Mouse (Mus musculus) heart, adult 2 months (tissue): Measurements from ENCODE around the gene Clpb. TPM values are rescaled to one million over a fixed set of nuclear protein-coding genes. Genes with fewer than 3 reads are reported as not detected.

ENCODE experiments used
- DNase-seq, 2 experiments: peaks; one replicate each; pipeline ENCODE4 v3.0.0; 2021
- H3K27ac ChIP-seq: fragments of 200-600 bp; 2 replicates; pipeline ENCODE4 v1.8.1; 2022
- H3K27me3 ChIP-seq: fragments of 200-500 bp; 2 replicates; pipeline ENCODE4 v1.6.1; 2012; ENCODE audit warnings: mild to moderate bottlenecking, low read length, inconsistent platforms, mixed read lengths; ENCODE audit not compliant: control insufficient read depth, insufficient read depth
- H3K36me3 ChIP-seq: fragments of 200-500 bp; 2 replicates; pipeline ENCODE4 v1.6.1; 2012; ENCODE audit warnings: low read length, inconsistent platforms; ENCODE audit not compliant: control insufficient read depth, insufficient read depth
- H3K4me1 ChIP-seq: fragments of 200-500 bp; 2 replicates; pipeline ENCODE4 v1.6.1; 2011; ENCODE audit warnings: low read length; ENCODE audit not compliant: control insufficient read depth, insufficient read depth
- H3K4me3 ChIP-seq: fragments of 200-600 bp; 2 replicates; pipeline ENCODE4 v1.8.1; 2022
- H3K79me2 ChIP-seq: fragments of 200-500 bp; replicated peaks from 2 replicates; pipeline ENCODE4 v1.6.1; 2012; ENCODE audit warnings: mild to moderate bottlenecking, inconsistent platforms, low read length, moderate library complexity, mixed read lengths; ENCODE audit not compliant: control insufficient read depth, insufficient read depth
- H3K9ac ChIP-seq: fragments of 200-500 bp; 2 replicates; pipeline ENCODE4 v1.6.1; 2012; ENCODE audit warnings: low read depth, mild to moderate bottlenecking, control low read depth, inconsistent platforms, low read length, mixed read lengths
- CTCF ChIP-seq: fragments of 200-600 bp; IDR thresholded peaks from 2 replicates; pipeline ENCODE4 v1.8.1; 2022; ENCODE audit warnings: antibody characterized with exemption, mild to moderate bottlenecking, moderate library complexity
- EP300 ChIP-seq: fragments of 200-500 bp; IDR thresholded peaks from 2 replicates; pipeline ENCODE4 v1.6.1; 2011; ENCODE audit warnings: low read depth, low read length, control low read depth; ENCODE audit not compliant: insufficient read depth
- POLR2A ChIP-seq: fragments of 200-500 bp; IDR thresholded peaks from 2 replicates; pipeline ENCODE4 v1.6.1; 2011; ENCODE audit warnings: mild to moderate bottlenecking, low read depth, low read length, control low read depth; ENCODE audit not compliant: insufficient read depth
- WGBS: fragments of 180-500 bp; shearing (Covaris S2); methylation state at CpG from one replicate; pipeline ENCODE4 v1.1.7; 2018; 5-methylcytosine and 5-hydroxymethylcytosine counted together
- intact Hi-C: fragments of 180-260 bp; cut with DNase I; formaldehyde crosslinking; loops from one replicate; pipeline ENCODE4 v1.15.1; 2025
- polyA plus RNA-seq: library from polyadenylated mRNA; depleted of rRNA; stranded (reverse); fragments of >200 nt; gene quantifications from 2 replicates; pipeline ENCODE4 v1.2.3, GENCODE M21; 2012
- total RNA-seq, 2 experiments: library from RNA; stranded (reverse); gene quantifications; 2 replicates each; pipeline ENCODE4 v1.2.3; 2021

The Clpb gene
- total and polyA plus RNA-seq, 3 experiments: 57.3 to 79.2 (median 72.6) TPM

GRCm38 (mm10) chr7:101684671-101685070 is 21.2 kb downstream of the Clpb start:
- no peak for DNase-seq
- intact Hi-C loops: no loop called here
- Histone ChIP-seq H3K79me2 (no peaks in the 10 kb centered on the region), H3K9ac (no peak overlapping the region), H3K27me3 (no peaks in the 10 kb centered on the region), H3K4me3 (no peak overlapping the region), H3K27ac (no peak overlapping the region), H3K36me3 (no peaks in the 10 kb centered on the region), H3K4me1 (peaks cover 5% of the 10 kb centered on the region)
- 71% methylated on average over 3 of the region's 3 CpGs for WGBS
- TF ChIP-seq POLR2A (no peak), EP300 (no peak), CTCF (no peak)

GRCm38 (mm10) chr7:101687144-101687543 is 23.7 kb downstream of the Clpb start:
- intact Hi-C loops: no loop called here
- Histone ChIP-seq H3K36me3 (no peaks in the 10 kb centered on the region), H3K79me2 (no peaks in the 10 kb centered on the region), H3K27me3 (no peaks in the 10 kb centered on the region), H3K4me1 (no peaks in the 10 kb centered on the region; the same call in 1 of the 2 replicates), H3K27ac (no peak overlapping the region), H3K4me3 (no peak overlapping the region), H3K9ac (no peak overlapping the region)
- WGBS: 89% methylated on average over 2 of the region's 2 CpGs
- no peak for TF ChIP-seq CTCF
- TF ChIP-seq POLR2A: no peak
- no peak for TF ChIP-seq EP300
- DNase-seq: no peak

- Histone ChIP-seq H3K9ac (no peak overlapping the region), H3K36me3 (no peaks in the 10 kb centered on the region), H3K4me1 (peaks cover under 1% of the 10 kb centered on the region; the same call in 1 of the 2 replicates), H3K4me3 (no peak overlapping the region), H3K27me3 (no peaks in the 10 kb centered on the region), H3K79me2 (no peaks in the 10 kb centered on the region), H3K27ac (no peak overlapping the region)
- intact Hi-C loops: no loop called here
- TF ChIP-seq POLR2A: no peak
- TF ChIP-seq EP300: no peak
- no peak for TF ChIP-seq CTCF
- no peak for DNase-seq
- WGBS: 89% methylated on average over 2 of the region's 2 CpGs
These were observed 27.0 kb downstream of the Clpb start for GRCm38 (mm10) chr7:101690471-101690870.

GRCm38 (mm10) chr7:101691863-101692262 is 28.4 kb downstream of the Clpb start:
- 94% methylated on average over 8 of the region's 8 CpGs for WGBS

GRCm38 (mm10) chr7:101692446-101692845 is 29.0 kb downstream of the Clpb start:
- Histone ChIP-seq H3K4me1 (peaks cover 3% of the 10 kb centered on the region; the same call in 1 of the 2 replicates), H3K36me3 (no peaks in the 10 kb centered on the region), H3K79me2 (no peaks in the 10 kb centered on the region), H3K4me3 (no peak overlapping the region), H3K27ac (no peak overlapping the region), H3K27me3 (no peaks in the 10 kb centered on the region), H3K9ac (no peak overlapping the region)
- DNase-seq: no peak
- no peak for TF ChIP-seq POLR2A
- TF ChIP-seq CTCF: no peak
- TF ChIP-seq EP300: no peak
- intact Hi-C loops: no loop called here
- 90% methylated on average over 14 of the region's 14 CpGs for WGBS

More at GRCm38 (mm10) chr7:101691863-101692262, 28.4 kb downstream of the Clpb start:
- no peak for DNase-seq
- Histone ChIP-seq H3K27ac (no peak overlapping the region), H3K36me3 (no peaks in the 10 kb centered on the region), H3K4me3 (no peak overlapping the region), H3K4me1 (peaks cover 1% of the 10 kb centered on the region; the same call in 1 of the 2 replicates), H3K9ac (no peak overlapping the region), H3K27me3 (no peaks in the 10 kb centered on the region), H3K79me2 (no peaks in the 10 kb centered on the region)
- TF ChIP-seq CTCF: no peak
- no peak for TF ChIP-seq POLR2A
- no peak for TF ChIP-seq EP300
- intact Hi-C loops: no loop called here

- H3K9ac ChIP-seq: no peak overlapping the region
- no peaks in the 10 kb centered on the region for H3K36me3 ChIP-seq
- peaks cover 3% of the 10 kb centered on the region; the same call in 1 of the 2 replicates for H3K4me1 ChIP-seq
- no peak for TF ChIP-seq POLR2A
- TF ChIP-seq CTCF: no peak
- TF ChIP-seq EP300: no peak
- no peak for DNase-seq
- no peak overlapping the region for H3K4me3 ChIP-seq
- H3K79me2 ChIP-seq: no peaks in the 10 kb centered on the region
- no peak overlapping the region for H3K27ac ChIP-seq
- no peaks in the 10 kb centered on the region for H3K27me3 ChIP-seq
- WGBS: 40% methylated on average over 5 of the region's 5 CpGs
- intact Hi-C loops: no loop called here
These were observed 32.0 kb downstream of the Clpb start for GRCm38 (mm10) chr7:101695483-101695882.
